ENCODE assay signal across 20 mouse cellular contexts in the genomic region with DNA sequence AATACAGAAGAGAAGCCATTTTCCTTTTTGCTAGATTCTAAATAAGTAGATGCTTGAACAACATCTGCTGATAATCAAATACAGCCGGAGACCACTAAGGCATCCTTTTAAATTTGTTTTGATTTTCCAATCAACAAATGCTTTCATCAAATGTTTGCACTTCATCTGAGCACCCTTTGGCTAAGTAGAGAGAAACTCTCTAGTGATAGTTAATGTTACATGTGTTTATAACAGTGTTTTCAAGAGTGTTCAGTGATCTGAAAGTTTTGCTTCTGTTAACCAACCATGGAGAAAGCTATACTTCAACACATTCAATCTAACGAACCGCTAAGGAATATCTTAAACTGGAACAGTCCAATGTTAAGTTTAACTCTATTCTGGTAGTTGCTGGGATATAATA.
DNase-seq lines count a peak whose midpoint lies in the region; ATAC-seq and TF ChIP-seq lines count a peak whose summit lies in the region.
"Had no signal": no experiment of that assay in that cellular context is flagged by ENCODE, and none has a peak within 500 bp of the region (broad histone marks: within the 10 kb centered on the region; RNA-seq: fewer than 3 reads in every experiment).

No protein-coding gene starts in this region.

- H3K27me3 ChIP-seq in lung, embryonic 14.5 days (ENCODE audit: insufficient read depth, low read length), result no peaks in the 10 kb centered on the region
- H3K27me3 ChIP-seq in lung, embryonic 16.5 days (ENCODE audit: control insufficient read depth, insufficient read depth, low read depth, low read length), result no peaks in the 10 kb centered on the region
- no peaks in the 10 kb centered on the region for H3K27me3 ChIP-seq in embryonic facial prominence, embryonic 14.5 days (replicated peaks; ENCODE audit: control insufficient read depth, insufficient read depth, low read length)
- H3K27me3 ChIP-seq: embryonic facial prominence, embryonic 13.5 days; forebrain, embryonic 13.5 days; forebrain, embryonic 15.5 days had no signal

- no peak overlapping the region for H3K9ac ChIP-seq in lung, embryonic 14.5 days
- no peak overlapping the region for H3K9ac ChIP-seq in lung, embryonic 16.5 days (ENCODE audit: low read length)
- H3K9ac ChIP-seq in embryonic facial prominence, embryonic 14.5 days (ENCODE audit: low read depth, low read length), result no peak overlapping the region
- H3K9ac ChIP-seq: embryonic facial prominence, embryonic 13.5 days; forebrain, embryonic 13.5 days; forebrain, embryonic 15.5 days; forebrain, postnatal 0 days had no signal

- 43% methylated on average over 3 of the region's 3 CpGs for WGBS in lung, embryonic 14.5 days
- WGBS in lung, embryonic 16.5 days, result 52% methylated on average over 3 of the region's 3 CpGs
- 54% methylated on average over 3 of the region's 3 CpGs for WGBS in embryonic facial prominence, embryonic 14.5 days

- H3K36me3 ChIP-seq in lung, embryonic 14.5 days (ENCODE audit: insufficient read depth), result no peaks in the 10 kb centered on the region
- H3K36me3 ChIP-seq in lung, embryonic 16.5 days (ENCODE audit: control insufficient read depth, insufficient read depth, low read length), result no peaks in the 10 kb centered on the region
- no peaks in the 10 kb centered on the region for H3K36me3 ChIP-seq in embryonic facial prominence, embryonic 14.5 days (ENCODE audit: control insufficient read depth, insufficient read depth, low read length)
- H3K36me3 ChIP-seq: embryonic facial prominence, embryonic 13.5 days; forebrain, embryonic 15.5 days had no signal

- no peak overlapping the region for H3K4me2 ChIP-seq in lung, embryonic 14.5 days
- no peak overlapping the region for H3K4me2 ChIP-seq in lung, embryonic 16.5 days (ENCODE audit: low read depth, low read length)
- no peak overlapping the region for H3K4me2 ChIP-seq in embryonic facial prominence, embryonic 14.5 days (ENCODE audit: low read depth, low read length)
- H3K4me2 ChIP-seq: embryonic facial prominence, embryonic 13.5 days; forebrain, embryonic 13.5 days; forebrain, embryonic 15.5 days had no signal

- H3K27ac ChIP-seq in lung, embryonic 14.5 days (ENCODE audit: low read depth), result no peak overlapping the region
- no peak overlapping the region for H3K27ac ChIP-seq in lung, embryonic 16.5 days (ENCODE audit: low read length)
- H3K27ac ChIP-seq in embryonic facial prominence, embryonic 14.5 days (replicated peaks; ENCODE audit: low read depth, low read length), result no peak overlapping the region
- H3K27ac ChIP-seq: embryonic facial prominence, embryonic 13.5 days; forebrain, embryonic 13.5 days; forebrain, embryonic 15.5 days had no signal

- ATAC-seq in lung, embryonic 14.5 days (ENCODE audit: insufficient read depth), result peak; percentile 80; the same call in 1 of the 2 replicates
- peak; percentile 87 for ATAC-seq in lung, embryonic 16.5 days (ENCODE audit: low read depth)
- ATAC-seq in embryonic facial prominence, embryonic 14.5 days (ENCODE audit: low read depth), result no peak
- ATAC-seq: forebrain, embryonic 13.5 days; forebrain, embryonic 15.5 days; forebrain, postnatal 0 days had no signal

- TF ChIP-seq CTCF in lung, embryonic 14.5 days (IDR thresholded peaks at IDR 0.05; ENCODE audit: low read depth), result no peak

- intact Hi-C loops in heart, postnatal 14 days (cut with DNase I), result no loop called here

- no peaks in the 10 kb centered on the region for H3K4me1 ChIP-seq in lung, embryonic 14.5 days (ENCODE audit: insufficient read depth)
- no peaks in the 10 kb centered on the region for H3K4me1 ChIP-seq in lung, embryonic 16.5 days (replicated peaks; ENCODE audit: control insufficient read depth, insufficient read depth, low read length)
- no peaks in the 10 kb centered on the region for H3K4me1 ChIP-seq in embryonic facial prominence, embryonic 14.5 days (ENCODE audit: control insufficient read depth, insufficient read depth, low read length)
- H3K4me1 ChIP-seq: embryonic facial prominence, embryonic 13.5 days; forebrain, embryonic 13.5 days; forebrain, embryonic 15.5 days had no signal

- no peaks in the 10 kb centered on the region for H3K9me3 ChIP-seq in lung, embryonic 14.5 days (ENCODE audit: low read depth, low read length)
- no peaks in the 10 kb centered on the region for H3K9me3 ChIP-seq in lung, embryonic 16.5 days (ENCODE audit: control insufficient read depth, low read length)
- H3K9me3 ChIP-seq in embryonic facial prominence, embryonic 14.5 days (ENCODE audit: control insufficient read depth, low read length), result no peaks in the 10 kb centered on the region
- H3K9me3 ChIP-seq: embryonic facial prominence, embryonic 13.5 days; forebrain, embryonic 13.5 days; forebrain, embryonic 15.5 days had no signal

- no peak overlapping the region for H3K4me3 ChIP-seq in lung, embryonic 14.5 days (ENCODE audit: low read depth, low read length)
- H3K4me3 ChIP-seq in lung, embryonic 16.5 days (ENCODE audit: low read length), result no peak overlapping the region
- H3K4me3 ChIP-seq in embryonic facial prominence, embryonic 14.5 days (ENCODE audit: low read depth, low read length), result no peak overlapping the region
- H3K4me3 ChIP-seq: embryonic facial prominence, embryonic 13.5 days; forebrain, embryonic 13.5 days; forebrain, embryonic 15.5 days had no signal

- DNase-seq in lung, embryonic 14.5 days, result peak; percentile 78
- no peak for DNase-seq in lung, postnatal 10 days
- no peak for DNase-seq in lung, postnatal 25 days (ENCODE audit: low spot score)
- DNase-seq in embryonic facial prominence, embryonic 14.5 days (ENCODE audit: low spot score), result peak; percentile 13
- DNase-seq in heart, postnatal 14 days, result no peak
- DNase-seq: adrenal gland, adult 2 months; adrenal gland, postnatal 10 days; adrenal gland, postnatal 25 days; cerebellum, adult 11 months; cerebellum, adult 18-20 months; cerebellum, adult 8-10 months; cerebellum, adult 9-11 months; cerebellum, postnatal 14 days; cerebellum, postnatal 36 days; embryo, embryonic 11 days; forebrain, postnatal 0 days had no signal

Comparison
In these comparisons a context has a peak if more than half of its experiments do, and no peak if none do; other contexts are left out.
1. DNase-seq: peak in lung, embryonic 14.5 days (single experiment) and embryonic facial prominence, embryonic 14.5 days (single experiment); none in lung, postnatal 10 days (single experiment), lung, postnatal 25 days (single experiment) and heart, postnatal 14 days (0 of 2).